Mouse (Mus musculus): Measurements from ENCODE around the gene Nalcn. TPM values are rescaled to one million over a fixed set of nuclear protein-coding genes. Genes with fewer than 3 reads are reported as not detected.
A peak's percentile ranks its signal among the peaks of the same experiment; 100 is the strongest.

The Nalcn gene
- polyA plus RNA-seq, 1 experiment from 2014 or later, result 16.3 TPM

DNA sequence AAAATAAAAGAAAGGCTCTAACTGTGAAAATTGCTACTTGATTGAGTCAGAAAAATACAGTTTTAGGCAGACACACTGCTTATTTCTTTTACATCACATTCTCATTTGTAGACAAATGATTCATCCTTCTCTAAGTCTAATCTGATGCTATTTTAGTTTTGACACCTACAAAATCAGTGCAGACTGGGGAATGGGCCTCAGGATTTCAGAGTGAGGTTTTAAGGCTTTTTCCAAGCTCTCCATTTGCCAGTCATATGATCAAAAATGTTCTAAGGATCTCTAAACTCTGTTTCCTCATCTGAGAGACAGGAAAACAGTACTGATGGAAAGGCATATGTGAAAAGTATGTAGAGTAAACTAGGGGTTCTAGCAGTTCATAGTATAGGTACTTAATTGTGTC, 52.0 kb downstream of the Nalcn start:
- Histone ChIP-seq H3K27ac (no peak overlapping the region), H3K4me2 (no peak overlapping the region), H3K9ac (no peak overlapping the region), H3K9me3 (no peaks in the 10 kb centered on the region), H3K4me3 (no peak overlapping the region), H3K4me1 (no peaks in the 10 kb centered on the region), H3K27me3 (replicated peaks) (no peaks in the 10 kb centered on the region), H3K36me3 (replicated peaks) (no peaks in the 10 kb centered on the region)
- no peak for ATAC-seq (replicated peaks)

DNA sequence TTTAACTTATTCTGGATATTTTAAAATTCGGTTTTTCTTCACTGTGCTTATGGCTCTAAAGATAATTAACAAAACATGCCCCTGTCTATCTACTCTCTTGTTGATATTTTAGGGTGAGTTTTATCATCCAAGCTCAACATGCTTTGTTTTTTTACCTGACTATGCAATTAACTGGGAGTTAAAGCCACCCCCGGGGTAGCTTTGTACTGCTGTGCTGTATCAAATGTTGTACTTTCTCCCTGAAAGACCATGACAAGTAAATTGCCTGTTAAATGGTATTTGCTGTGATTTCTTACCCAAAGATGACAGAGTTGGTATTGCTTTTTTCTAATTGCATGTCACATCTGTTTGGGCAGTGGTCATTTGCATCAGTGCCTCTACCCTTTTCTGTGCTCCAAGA, 60.3 kb downstream of the Nalcn start:
- Histone ChIP-seq H3K27me3 (replicated peaks) (no peaks in the 10 kb centered on the region), H3K9ac (no peak overlapping the region), H3K9me3 (no peaks in the 10 kb centered on the region), H3K4me2 (no peak overlapping the region), H3K27ac (no peak overlapping the region), H3K4me3 (no peak overlapping the region), H3K36me3 (replicated peaks) (no peaks in the 10 kb centered on the region), H3K4me1 (no peaks in the 10 kb centered on the region)
- WGBS, result 68% methylated on average over 2 of the region's 2 CpGs
- ATAC-seq (replicated peaks), result no peak

DNA sequence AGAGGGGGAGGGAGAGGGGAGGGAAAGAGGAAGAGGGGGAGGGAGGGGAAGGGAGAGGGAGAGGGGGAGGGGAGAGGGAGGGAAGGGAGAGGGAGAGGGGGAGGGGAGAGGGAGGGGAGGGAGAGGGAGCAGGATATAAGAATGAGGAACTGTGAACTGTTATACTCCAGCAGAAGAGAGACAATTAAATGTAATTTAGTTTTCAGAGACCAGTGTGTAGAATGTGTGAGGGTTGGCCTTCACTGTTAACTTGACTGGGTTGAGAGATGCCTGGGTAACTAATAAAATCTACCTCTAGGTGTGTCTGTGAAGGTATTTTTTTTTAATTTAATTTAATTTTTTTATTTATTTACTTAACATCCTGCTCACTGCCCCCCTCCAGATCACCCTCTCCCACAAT, 71.4 kb downstream of the Nalcn start:
- ATAC-seq (replicated peaks), result no peak
- Histone ChIP-seq H3K9ac (no peak overlapping the region), H3K36me3 (replicated peaks) (no peaks in the 10 kb centered on the region), H3K4me3 (no peak overlapping the region), H3K4me2 (no peak overlapping the region), H3K27ac (no peak overlapping the region), H3K4me1 (no peaks in the 10 kb centered on the region), H3K27me3 (replicated peaks) (no peaks in the 10 kb centered on the region), H3K9me3 (no peaks in the 10 kb centered on the region)

DNA sequence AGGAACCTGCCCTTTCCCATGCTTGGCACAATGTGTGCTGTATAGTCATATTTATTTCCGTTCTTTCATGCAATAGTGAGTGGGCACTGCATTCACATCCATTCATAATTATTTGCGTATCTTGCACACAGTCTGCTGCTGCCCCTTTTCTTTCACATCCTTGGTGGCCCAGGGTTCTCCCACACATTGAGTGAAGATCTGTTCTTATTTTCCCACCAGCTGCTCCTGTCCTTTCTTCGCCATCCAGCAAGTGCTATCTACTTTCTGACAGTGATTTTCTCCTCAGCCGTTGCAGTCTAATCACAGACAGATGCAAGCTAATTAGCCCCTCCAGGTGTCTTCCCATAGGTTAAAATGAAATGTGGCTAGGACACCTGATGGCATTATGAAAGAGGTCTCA, 72.0 kb downstream of the Nalcn start:
- Histone ChIP-seq H3K36me3 (replicated peaks) (no peaks in the 10 kb centered on the region), H3K9ac (no peak overlapping the region), H3K4me2 (no peak overlapping the region), H3K9me3 (no peaks in the 10 kb centered on the region), H3K4me1 (no peaks in the 10 kb centered on the region), H3K27ac (no peak overlapping the region), H3K27me3 (replicated peaks) (no peaks in the 10 kb centered on the region), H3K4me3 (no peak overlapping the region)
- no peak for ATAC-seq (replicated peaks)
- 61% methylated on average over 4 of the region's 4 CpGs for WGBS

DNA sequence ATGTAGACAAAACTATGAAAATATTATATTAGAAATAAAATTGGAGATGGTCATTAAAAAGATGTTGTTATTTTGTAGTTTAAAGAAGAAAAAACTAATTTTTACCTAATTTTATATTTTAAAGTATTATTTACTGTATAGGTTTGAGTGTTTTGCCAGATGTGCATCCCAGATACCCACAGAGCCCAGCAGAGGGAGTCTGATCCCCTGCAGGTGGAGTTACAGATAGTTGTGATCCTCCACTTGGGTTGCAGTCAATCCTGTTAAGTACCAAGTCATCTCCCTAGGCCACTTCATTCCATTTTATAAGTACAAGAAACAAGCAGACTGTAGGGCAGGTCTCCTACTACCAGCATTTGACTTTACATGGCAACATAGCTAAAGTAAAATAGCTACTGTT, 84.6 kb downstream of the Nalcn start:
- Histone ChIP-seq H3K36me3 (replicated peaks) (no peaks in the 10 kb centered on the region), H3K4me2 (no peak overlapping the region), H3K27ac (no peak overlapping the region), H3K9me3 (no peaks in the 10 kb centered on the region), H3K27me3 (replicated peaks) (no peaks in the 10 kb centered on the region), H3K4me1 (no peaks in the 10 kb centered on the region), H3K9ac (no peak overlapping the region), H3K4me3 (no peak overlapping the region)
- no peak for ATAC-seq (replicated peaks)

DNA sequence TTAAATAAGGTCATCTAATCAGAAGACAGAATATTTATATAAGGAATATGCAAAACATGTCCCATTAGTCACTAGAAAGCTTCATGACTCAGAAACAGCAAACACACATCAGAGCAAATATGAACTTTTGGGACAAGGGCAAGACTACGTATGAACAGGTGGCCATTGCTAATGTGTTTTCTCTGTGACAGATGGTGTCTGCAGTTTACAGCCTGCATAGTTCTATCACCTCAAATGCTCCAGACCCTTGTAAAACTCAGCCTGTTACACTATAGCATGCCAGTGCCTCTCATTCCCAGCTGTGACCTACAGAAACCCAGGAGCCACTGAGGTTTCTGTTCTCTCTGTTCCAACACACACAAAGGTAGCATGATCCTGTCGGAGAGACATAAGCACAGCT, 91.3 kb downstream of the Nalcn start:
- Histone ChIP-seq H3K36me3 (replicated peaks) (no peaks in the 10 kb centered on the region), H3K4me1 (no peaks in the 10 kb centered on the region), H3K4me2 (no peak overlapping the region), H3K9ac (no peak overlapping the region), H3K4me3 (no peak overlapping the region), H3K27me3 (replicated peaks) (no peaks in the 10 kb centered on the region), H3K27ac (no peak overlapping the region), H3K9me3 (no peaks in the 10 kb centered on the region)
- ATAC-seq (replicated peaks), result no peak
- 81% methylated on average over 2 of the region's 2 CpGs for WGBS

DNA sequence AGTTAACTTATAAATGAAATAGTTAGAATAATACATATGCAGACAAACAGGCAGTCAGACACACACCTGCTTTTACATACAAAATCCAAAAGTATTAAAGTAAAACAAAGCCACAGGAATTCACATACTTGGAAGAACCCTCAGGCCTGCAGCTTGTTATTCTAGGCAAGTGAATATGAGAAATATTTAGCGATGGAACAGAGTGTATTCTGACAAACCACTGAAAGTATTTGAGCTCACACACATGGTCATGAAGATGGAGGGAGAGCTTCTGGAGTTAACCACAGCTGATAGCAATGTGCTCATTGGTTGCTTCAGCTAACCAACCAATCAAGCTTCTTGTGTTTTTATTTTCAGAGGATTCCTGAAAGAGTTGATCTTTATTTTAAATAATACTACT, 93.9 kb downstream of the Nalcn start:
- no peaks in the 10 kb centered on the region for H3K27me3 ChIP-seq (replicated peaks)
- H3K36me3 ChIP-seq (replicated peaks), result no peaks in the 10 kb centered on the region
- no peaks in the 10 kb centered on the region for H3K9me3 ChIP-seq
- H3K9ac ChIP-seq, result no peak overlapping the region
- no peak overlapping the region for H3K4me3 ChIP-seq
- H3K4me2 ChIP-seq, result no peak overlapping the region
- WGBS, result 88% methylated on average over 1 of the region's 1 CpGs
- no peak for ATAC-seq (replicated peaks)
- no peak overlapping the region for H3K27ac ChIP-seq
- H3K4me1 ChIP-seq, result no peaks in the 10 kb centered on the region

DNA sequence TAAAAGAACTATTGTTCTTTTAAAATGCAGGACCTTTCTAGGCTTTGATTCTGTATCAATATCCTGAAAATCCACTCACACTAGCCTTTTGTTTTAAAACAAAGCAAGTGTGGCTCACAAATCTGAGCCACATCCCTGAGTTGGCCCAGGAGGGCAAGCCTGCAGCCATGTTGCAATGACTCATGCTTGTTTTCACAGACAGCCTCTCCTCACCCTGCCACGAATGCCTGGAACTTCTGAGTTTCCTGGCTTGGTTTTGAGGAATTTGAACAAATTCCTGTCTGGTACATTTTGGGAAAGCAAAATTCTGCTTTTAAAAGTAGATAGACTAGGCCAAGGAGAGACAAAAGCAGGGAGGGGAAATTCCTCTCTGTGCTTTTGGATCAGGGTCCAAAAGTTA, 95.7 kb downstream of the Nalcn start:
- ATAC-seq (replicated peaks), result no peak
- WGBS, result 13% methylated on average over 1 of the region's 1 CpGs

DNA sequence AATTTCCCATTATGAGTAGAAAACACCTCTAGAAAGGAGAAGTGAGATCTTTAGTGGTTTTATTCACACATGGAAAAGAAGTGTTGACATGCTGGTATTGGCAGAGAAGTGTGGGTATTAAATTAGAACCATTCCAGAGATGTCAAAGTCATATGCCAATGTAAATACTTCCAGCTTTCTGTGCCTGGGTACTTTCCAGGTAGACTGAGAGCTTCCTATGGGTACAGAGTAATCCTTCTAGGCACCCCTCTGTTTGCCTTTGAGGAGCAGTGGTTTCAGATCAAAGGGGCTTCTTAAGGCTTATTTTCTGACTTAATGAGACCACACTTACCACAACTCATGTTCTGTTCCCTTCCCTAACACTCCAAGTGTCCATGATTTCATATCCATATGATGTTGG, 97.8 kb downstream of the Nalcn start:
- Histone ChIP-seq H3K36me3 (replicated peaks) (no peaks in the 10 kb centered on the region), H3K4me1 (no peaks in the 10 kb centered on the region), H3K27ac (no peak overlapping the region), H3K27me3 (replicated peaks) (no peaks in the 10 kb centered on the region), H3K9me3 (no peaks in the 10 kb centered on the region), H3K4me3 (no peak overlapping the region), H3K9ac (no peak overlapping the region), H3K4me2 (no peak overlapping the region)
- no peak for ATAC-seq (replicated peaks)

More for the DNA sequence above, 95.7 kb downstream of the Nalcn start:
- Histone ChIP-seq H3K36me3 (replicated peaks) (no peaks in the 10 kb centered on the region), H3K4me2 (no peak overlapping the region), H3K27me3 (replicated peaks) (no peaks in the 10 kb centered on the region), H3K4me3 (no peak overlapping the region), H3K27ac (no peak overlapping the region), H3K9ac (no peak overlapping the region), H3K9me3 (no peaks in the 10 kb centered on the region), H3K4me1 (no peaks in the 10 kb centered on the region)

DNA sequence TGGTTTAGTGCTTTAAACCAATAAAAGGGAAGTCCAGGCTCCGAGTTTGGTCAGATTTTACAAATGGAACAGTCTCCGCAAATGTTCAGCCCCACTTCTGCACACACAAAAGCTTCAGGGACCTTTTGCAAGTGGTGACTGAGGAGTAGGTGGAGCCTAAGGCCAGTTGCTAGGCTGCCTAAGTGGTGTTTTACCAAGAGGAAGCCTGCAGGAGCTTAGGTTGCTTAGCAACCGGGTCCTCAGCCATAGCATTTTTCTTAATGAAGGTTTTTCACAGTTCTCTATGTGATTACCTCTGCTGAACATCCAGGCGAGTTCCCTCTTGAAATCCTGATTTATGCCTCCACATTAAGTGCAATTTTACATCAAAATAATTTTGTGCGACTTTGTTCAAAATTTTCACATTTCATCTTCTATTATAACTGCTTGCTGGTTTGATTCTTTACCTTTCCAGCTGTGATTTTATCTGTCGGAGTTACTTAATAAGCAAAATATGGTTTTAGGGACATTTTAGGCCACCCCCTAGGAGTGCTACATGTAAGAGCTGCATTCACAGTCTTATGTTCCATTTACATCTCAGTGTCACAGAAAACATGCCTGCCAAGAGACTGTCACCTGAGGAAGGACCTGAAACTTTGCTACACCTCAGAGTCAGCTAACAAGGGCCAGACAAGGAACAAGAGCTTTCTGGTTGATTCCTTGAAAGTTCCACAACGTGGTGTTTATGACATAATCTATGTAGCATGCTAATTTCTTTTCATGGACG, 113.4 kb downstream of the Nalcn start:
- H3K36me3 ChIP-seq (replicated peaks), result no peaks in the 10 kb centered on the region
- H3K27ac ChIP-seq, result peak overlapping the region; percentile 85
- H3K4me1 ChIP-seq, result peaks cover 15% of the 10 kb centered on the region
- no peaks in the 10 kb centered on the region for H3K27me3 ChIP-seq (replicated peaks)
- ATAC-seq (replicated peaks), result peak; percentile 99
- H3K4me3 ChIP-seq, result no peak overlapping the region
- H3K9me3 ChIP-seq, result no peaks in the 10 kb centered on the region
- H3K4me2 ChIP-seq, result peak overlapping the region; percentile 28
- WGBS, result 9% methylated on average over 8 of the region's 8 CpGs
- H3K9ac ChIP-seq, result no peak overlapping the region

DNA sequence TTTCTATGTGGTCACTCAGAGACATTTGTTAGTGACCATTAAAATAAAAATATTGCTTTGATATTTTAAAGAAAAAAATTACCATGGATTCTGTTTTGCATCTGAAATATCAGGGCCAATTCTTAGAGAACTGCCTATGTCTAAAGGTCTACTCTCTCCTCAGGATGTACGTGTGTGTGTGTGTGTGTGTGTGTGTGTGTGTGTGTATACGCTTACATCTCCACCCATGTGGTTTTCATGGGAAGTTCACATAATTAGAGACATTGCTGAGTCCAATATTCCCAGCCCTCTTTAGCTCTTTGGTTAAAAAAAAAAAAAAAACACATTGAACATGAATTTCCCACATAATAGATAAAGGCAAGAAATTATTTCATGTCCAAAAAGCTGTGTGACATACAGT, 114.0 kb downstream of the Nalcn start:
- Histone ChIP-seq H3K4me1 (peaks cover 15% of the 10 kb centered on the region), H3K4me3 (no peak overlapping the region), H3K4me2 (peak overlapping the region; percentile 28), H3K27ac (peak overlapping the region; percentile 85), H3K27me3 (replicated peaks) (no peaks in the 10 kb centered on the region), H3K9me3 (no peaks in the 10 kb centered on the region), H3K36me3 (replicated peaks) (no peaks in the 10 kb centered on the region), H3K9ac (no peak overlapping the region)
- WGBS, result 23% methylated on average over 2 of the region's 2 CpGs
- peak; percentile 79 for ATAC-seq (replicated peaks)

DNA sequence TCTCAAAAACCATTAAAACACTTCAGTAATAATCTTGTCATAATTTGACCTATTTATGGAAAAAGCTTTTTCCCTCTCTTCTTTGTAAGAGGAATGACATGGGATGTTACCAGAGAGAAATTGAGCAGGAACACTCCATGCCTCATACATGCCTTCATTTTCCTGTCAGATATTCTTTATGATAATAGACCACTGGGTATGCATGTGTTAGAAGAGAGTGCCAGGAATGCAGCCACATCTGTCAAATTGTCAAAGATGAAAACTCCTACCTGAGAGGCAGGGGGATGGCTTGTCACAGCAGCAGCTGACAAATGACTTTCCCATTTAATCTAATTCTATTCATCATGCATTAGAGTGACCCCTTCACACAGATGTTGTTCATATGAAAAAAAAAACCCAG, 131.4 kb downstream of the Nalcn start:
- no peaks in the 10 kb centered on the region for H3K36me3 ChIP-seq (replicated peaks)
- no peak overlapping the region for H3K9ac ChIP-seq
- no peak overlapping the region for H3K4me3 ChIP-seq
- no peaks in the 10 kb centered on the region for H3K4me1 ChIP-seq
- no peaks in the 10 kb centered on the region for H3K9me3 ChIP-seq
- no peak for ATAC-seq (replicated peaks)
- no peak overlapping the region for H3K4me2 ChIP-seq
- no peak overlapping the region for H3K27ac ChIP-seq
- H3K27me3 ChIP-seq (replicated peaks), result no peaks in the 10 kb centered on the region

DNA sequence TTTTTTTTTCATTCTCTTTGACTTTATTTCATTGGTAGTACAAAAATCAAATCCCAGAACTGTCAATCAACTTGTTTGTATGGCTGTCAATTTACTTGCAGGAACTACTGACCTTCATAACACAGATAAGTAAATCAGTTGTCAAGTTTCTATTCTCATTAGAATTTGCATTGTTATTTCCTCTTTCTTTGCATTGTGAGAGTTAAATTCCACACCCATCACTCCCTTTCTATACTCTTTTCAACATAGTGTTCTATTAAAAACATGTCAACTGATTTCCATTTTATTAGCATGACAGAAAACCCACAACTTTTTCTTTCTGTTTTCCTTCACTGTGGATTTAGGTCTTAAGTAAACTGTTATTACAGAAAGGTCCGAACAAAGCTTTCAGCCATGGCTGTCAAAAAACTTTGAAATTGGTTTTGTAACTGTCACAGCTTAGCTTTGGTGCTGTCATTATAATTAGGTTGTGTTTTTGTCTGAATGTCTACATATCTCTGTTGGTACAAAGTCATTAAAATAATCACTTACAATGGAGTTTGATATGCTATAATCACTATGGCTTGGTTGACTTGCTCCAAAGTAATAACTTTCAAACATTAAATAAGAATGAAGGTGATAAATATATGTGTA, 138.3 kb downstream of the Nalcn start:
- no peaks in the 10 kb centered on the region for H3K27me3 ChIP-seq (replicated peaks)
- ATAC-seq (replicated peaks), result no peak
- no peak overlapping the region for H3K27ac ChIP-seq
- no peaks in the 10 kb centered on the region for H3K36me3 ChIP-seq (replicated peaks)
- H3K4me2 ChIP-seq, result no peak overlapping the region
- no peak overlapping the region for H3K4me3 ChIP-seq
- H3K9me3 ChIP-seq, result no peaks in the 10 kb centered on the region
- no peak overlapping the region for H3K9ac ChIP-seq
- H3K4me1 ChIP-seq, result no peaks in the 10 kb centered on the region
- 38% methylated on average over 1 of the region's 1 CpGs for WGBS

Data from midbrain, embryonic 15.5 days (tissue).